Mouse (Mus musculus) lung, embryonic 16.5 days (tissue): ENCODE measurements around the gene Ms4a14. TPM values are rescaled to one million over a fixed set of nuclear protein-coding genes. Genes with fewer than 3 reads are reported as not detected.
"Not testable (repeated sequence)": the region's sequence is repeated elsewhere in the genome, so short reads cannot be mapped to it uniquely, and the experiment has no call there.

ENCODE experiments used
- ATAC-seq: fragments of 200-750 bp; cut with Nextera tagmentation; 2 replicates; pipeline ENCODE4 v1.8.0; 2017; ENCODE audit warnings: low read depth, mild to moderate bottlenecking, moderate library complexity
- H3K27ac ChIP-seq: fragments of 300-500 bp; sonication (generic); 2 replicates; pipeline ENCODE4 v1.5.1; 2014; ENCODE audit warnings: mild to moderate bottlenecking, control low read depth, low read length
- H3K27me3 ChIP-seq: fragments of 300-500 bp; sonication (generic); 2 replicates; pipeline ENCODE4 v1.6.1; 2014; ENCODE audit warnings: low read depth, low read length, mixed read lengths; ENCODE audit not compliant: control insufficient read depth, insufficient read depth
- H3K36me3 ChIP-seq: fragments of 300-500 bp; sonication (generic); 2 replicates; pipeline ENCODE4 v1.6.1; 2014; ENCODE audit warnings: low read length; ENCODE audit not compliant: control insufficient read depth, insufficient read depth
- H3K4me1 ChIP-seq: fragments of 300-500 bp; sonication (generic); replicated peaks from 2 replicates; pipeline ENCODE4 v1.6.1; 2014; ENCODE audit warnings: low read length, mixed read lengths; ENCODE audit not compliant: control insufficient read depth, insufficient read depth
- H3K4me2 ChIP-seq: fragments of 300-500 bp; sonication (generic); 2 replicates; pipeline ENCODE4 v1.6.1; 2014; ENCODE audit warnings: low read depth, low read length, control low read depth
- H3K4me3 ChIP-seq: fragments of 300-500 bp; sonication (generic); 2 replicates; pipeline ENCODE4 v1.5.1; 2014; ENCODE audit warnings: mild to moderate bottlenecking, low read length, control low read depth
- H3K9ac ChIP-seq: fragments of 300-500 bp; sonication (generic); 2 replicates; pipeline ENCODE4 v1.6.1; 2014; ENCODE audit warnings: low read length, control low read depth
- H3K9me3 ChIP-seq: fragments of 300-500 bp; sonication (generic); 2 replicates; pipeline ENCODE4 v1.6.1; 2016; ENCODE audit warnings: low read length; ENCODE audit not compliant: control insufficient read depth
- WGBS: fragments of 180-500 bp; shearing (Covaris S2); extraction: QIAGEN DNeasy Blood & Tissue Kit; methylation state at CpG from one replicate; pipeline ENCODE4 v1.1.7; 2014; 5-methylcytosine and 5-hydroxymethylcytosine counted together
- polyA plus RNA-seq: library from polyadenylated mRNA; unstranded; fragments of >200 nt; fragmentation: Nextera tagmentation; extraction: Ambion mirVana; gene quantifications from 2 replicates; pipeline ENCODE4 v1.2.1, GENCODE M21; 2015

Gene Ms4a14
- polyA plus RNA-seq, 1 experiment from 2014 or later, result 0.09 TPM

DNA sequence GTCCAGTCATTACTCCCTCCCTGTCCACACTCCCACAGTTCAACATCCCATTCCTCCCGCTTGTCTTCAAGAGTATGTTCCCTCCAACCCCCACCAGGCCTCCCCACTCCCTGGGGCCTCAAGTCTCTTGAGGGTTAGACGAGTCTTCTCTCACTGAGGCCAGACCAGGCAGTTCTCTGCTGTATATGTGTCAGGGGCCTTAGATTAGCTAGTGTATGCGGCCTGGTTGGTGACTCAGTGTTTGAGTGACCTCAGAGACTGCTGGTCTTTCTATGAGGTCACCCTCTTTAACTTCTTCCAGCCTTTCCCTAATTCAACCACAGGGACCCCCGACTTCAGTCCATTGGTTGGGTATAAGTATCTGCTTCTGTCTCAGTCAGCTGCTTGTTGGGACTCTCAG lies 47.3 kb downstream of the Ms4a14 start:
- no peak for ATAC-seq
- no peak overlapping the region for H3K4me2 ChIP-seq
- H3K36me3 ChIP-seq, result no peaks in the 10 kb centered on the region
- no peak overlapping the region for H3K27ac ChIP-seq
- H3K27me3 ChIP-seq, result no peaks in the 10 kb centered on the region
- no peaks in the 10 kb centered on the region for H3K4me1 ChIP-seq
- WGBS, result 70% methylated on average over 4 of the region's 4 CpGs
- no peak overlapping the region for H3K9ac ChIP-seq
- no peaks in the 10 kb centered on the region for H3K9me3 ChIP-seq
- no peak overlapping the region for H3K4me3 ChIP-seq

DNA sequence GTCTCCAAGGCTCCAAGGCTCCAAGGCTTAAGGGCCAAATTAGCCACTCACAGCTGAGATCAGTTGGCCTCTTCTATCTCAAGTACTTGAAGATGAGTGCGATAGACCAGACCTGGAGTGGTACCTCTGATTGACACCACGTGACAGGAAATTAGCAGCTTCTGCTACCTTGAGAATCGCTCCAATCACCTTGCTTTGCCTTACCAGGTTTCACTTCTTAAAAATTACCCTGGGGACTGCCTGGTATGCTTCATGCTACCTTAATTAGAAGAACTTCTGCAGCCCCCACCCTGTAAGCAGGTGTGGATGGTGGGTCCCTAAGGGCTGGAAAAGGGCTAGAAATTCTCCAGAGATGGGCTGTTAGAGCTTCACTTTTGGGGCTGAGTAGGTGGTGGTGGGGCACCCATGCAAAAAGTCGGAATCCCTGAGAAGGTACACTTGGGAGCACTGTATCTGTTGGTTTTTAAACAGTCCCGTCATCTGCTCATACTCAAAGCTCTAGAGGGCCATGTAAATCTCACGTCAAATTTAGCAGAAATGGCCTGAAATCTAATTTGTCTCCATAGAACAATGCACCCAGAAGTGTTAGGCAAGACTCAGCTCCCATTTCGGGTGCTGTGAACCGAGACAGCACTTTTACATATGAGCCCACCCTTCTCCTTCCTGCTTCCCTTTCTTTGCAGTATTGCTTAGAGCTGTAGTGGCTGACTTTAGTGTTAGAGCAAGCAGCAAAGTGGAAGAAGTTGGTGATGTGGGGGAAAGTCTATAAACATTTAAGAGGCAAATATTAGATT lies 48.0 kb downstream of the Ms4a14 start, which contains the start of gene Ms4a1:
Gene Ms4a1 (minus strand): TSS at position 190 of the 794 bp plus-strand sequence.
- ATAC-seq, result no peak
- no peak within 1 kb of the TSS for H3K4me3 ChIP-seq
- H3K27me3 ChIP-seq, result no peaks in the 10 kb centered on the region
- WGBS, result 75% methylated on average over 8 of the region's 8 CpGs
- no peaks in the 10 kb centered on the region for H3K36me3 ChIP-seq
- no peak within 1 kb of the TSS for H3K4me2 ChIP-seq
- no peak within 1 kb of the TSS for H3K9ac ChIP-seq
- H3K4me1 ChIP-seq, result no peaks in the 10 kb centered on the region
- no peaks in the 10 kb centered on the region for H3K9me3 ChIP-seq
- H3K27ac ChIP-seq, result no peak within 1 kb of the TSS

DNA sequence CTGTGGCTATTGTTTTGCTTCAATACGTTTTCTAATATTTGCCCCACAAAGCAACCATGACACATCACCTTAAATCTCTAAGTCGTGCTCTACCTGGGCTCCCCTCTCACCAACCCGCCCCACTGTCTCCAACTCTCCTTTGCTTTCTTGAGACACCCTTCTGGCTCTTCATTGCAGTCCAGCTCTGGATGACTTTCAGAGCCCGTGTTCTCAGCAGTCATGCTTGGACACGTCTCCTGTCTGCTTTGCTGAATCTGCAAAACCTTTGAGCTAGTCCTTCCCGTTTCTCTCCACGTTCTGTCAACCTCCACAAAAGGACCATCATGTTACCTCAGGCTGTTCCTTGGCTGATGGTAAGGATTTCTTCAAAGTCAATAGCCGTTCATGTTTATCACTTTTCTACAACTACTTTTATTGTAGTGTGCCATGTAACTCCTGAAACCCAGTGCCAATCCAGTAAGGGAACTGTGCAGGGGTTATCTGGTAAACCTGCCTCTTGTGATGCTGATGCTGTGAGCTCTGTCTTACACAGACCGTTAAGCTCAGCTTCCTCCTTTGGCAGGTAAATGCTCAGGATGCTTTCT lies 49.6 kb downstream of the Ms4a14 start:
- no peak overlapping the region for H3K4me2 ChIP-seq
- no peak overlapping the region for H3K9ac ChIP-seq
- H3K36me3 ChIP-seq, result no peaks in the 10 kb centered on the region
- H3K27ac ChIP-seq, result no peak overlapping the region
- no peak overlapping the region for H3K4me3 ChIP-seq
- 74% methylated on average over 9 of the region's 9 CpGs for WGBS
- H3K9me3 ChIP-seq, result no peaks in the 10 kb centered on the region
- H3K4me1 ChIP-seq, result no peaks in the 10 kb centered on the region
- ATAC-seq, result no peak
- H3K27me3 ChIP-seq, result no peaks in the 10 kb centered on the region

DNA sequence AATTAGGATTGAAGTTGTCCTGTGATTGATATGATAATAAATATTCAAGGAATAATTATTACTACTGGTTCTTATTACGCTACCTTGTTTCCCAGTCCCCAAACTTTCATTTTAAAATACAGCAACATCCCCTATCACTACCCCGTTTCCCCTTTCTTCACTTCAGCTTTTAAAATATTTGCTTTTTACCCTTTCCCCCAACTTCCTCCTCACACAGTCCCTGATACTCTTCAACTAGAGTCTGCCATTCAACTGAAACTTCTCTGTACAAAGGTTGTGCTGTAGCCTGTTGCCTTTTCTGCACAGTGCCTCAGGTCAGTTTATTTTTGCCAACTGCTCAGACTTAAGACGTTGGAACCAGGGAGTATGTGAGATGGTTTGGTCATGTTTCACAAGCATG lies 50.7 kb downstream of the Ms4a14 start:
- no peaks in the 10 kb centered on the region for H3K9me3 ChIP-seq
- H3K36me3 ChIP-seq, result no peaks in the 10 kb centered on the region
- 67% methylated on average over 3 of the region's 3 CpGs for WGBS
- H3K4me2 ChIP-seq, result no peak overlapping the region
- no peak overlapping the region for H3K4me3 ChIP-seq
- H3K27me3 ChIP-seq, result no peaks in the 10 kb centered on the region
- H3K9ac ChIP-seq, result no peak overlapping the region
- H3K27ac ChIP-seq, result no peak overlapping the region
- ATAC-seq, result no peak
- no peaks in the 10 kb centered on the region for H3K4me1 ChIP-seq

DNA sequence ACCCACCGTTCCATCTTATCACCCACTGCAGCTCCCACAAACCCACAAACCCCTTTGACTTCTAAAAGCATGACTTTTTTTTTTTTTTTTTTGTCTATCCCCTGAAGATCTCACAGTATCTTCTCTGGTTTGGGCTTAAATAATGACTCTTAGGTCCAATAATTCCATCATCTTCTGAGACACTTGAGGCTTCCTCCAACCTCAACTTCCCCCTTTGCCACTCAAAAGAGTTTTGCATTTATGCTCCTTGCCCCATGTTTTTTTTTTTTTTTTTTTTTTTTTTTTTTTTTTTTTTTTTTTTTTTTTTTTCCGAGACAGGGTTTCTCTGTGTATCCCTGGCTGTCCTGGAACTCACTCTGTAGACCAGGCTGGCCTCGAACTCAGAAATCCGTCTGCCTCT lies 51.3 kb downstream of the Ms4a14 start:
- H3K27ac ChIP-seq, H3K9ac ChIP-seq, H3K9me3 ChIP-seq, H3K4me2 ChIP-seq, H3K36me3 ChIP-seq, ATAC-seq, H3K4me1 ChIP-seq, H3K27me3 ChIP-seq, H3K4me3 ChIP-seq: not testable (repeated sequence)
- 54% methylated on average over 4 of the region's 4 CpGs for WGBS

DNA sequence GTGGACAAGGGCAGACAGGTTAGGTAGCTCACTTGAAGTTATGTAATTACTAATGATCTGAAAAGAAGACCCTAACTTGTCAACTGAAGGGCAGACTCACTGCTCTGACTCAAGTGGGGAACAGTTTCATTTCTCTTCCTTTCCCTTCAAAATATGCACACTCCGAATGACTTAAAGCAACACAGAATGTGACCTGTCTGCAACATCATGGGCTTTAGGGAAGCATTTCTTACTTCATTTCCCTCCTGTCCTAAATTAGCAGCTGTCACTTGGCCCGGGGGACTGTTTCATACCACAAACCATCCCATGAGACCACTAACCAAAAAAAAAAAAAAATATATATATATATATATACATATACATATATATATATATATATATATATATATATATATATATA lies 52.7 kb downstream of the Ms4a14 start:
- no peaks in the 10 kb centered on the region for H3K36me3 ChIP-seq
- no peaks in the 10 kb centered on the region for H3K9me3 ChIP-seq
- 88% methylated on average over 2 of the region's 2 CpGs for WGBS
- no peak overlapping the region for H3K4me2 ChIP-seq
- ATAC-seq, result no peak
- no peak overlapping the region for H3K9ac ChIP-seq
- H3K27me3 ChIP-seq, result no peaks in the 10 kb centered on the region
- H3K27ac ChIP-seq, result no peak overlapping the region
- H3K4me3 ChIP-seq, result no peak overlapping the region
- no peaks in the 10 kb centered on the region for H3K4me1 ChIP-seq

Other genes with a start within 250 kb of the Ms4a14 start
- gene Ms4a8a, start 233.4 kb downstream of the Ms4a14 start, polyA plus RNA-seq, result 0.33 TPM in 1 of 2 replicates, not detected in the other
- gene 1700017D01Rik, start 183.6 kb downstream of the Ms4a14 start, polyA plus RNA-seq, result not detected in 2 replicates
- not detected in 2 replicates for gene 1700025F22Rik, start 149.1 kb downstream of the Ms4a14 start, polyA plus RNA-seq
- gene Ms4a13, start 117.7 kb downstream of the Ms4a14 start, polyA plus RNA-seq, result not detected in 2 replicates
- not detected in 2 replicates for gene Ms4a12, start 82.0 kb downstream of the Ms4a14 start, polyA plus RNA-seq
- not detected in 2 replicates for gene Ms4a1, start 48.2 kb downstream of the Ms4a14 start, polyA plus RNA-seq
- not detected in 2 replicates for gene Ms4a5, start 30.6 kb downstream of the Ms4a14 start, polyA plus RNA-seq
- gene Ms4a7, start 21.7 kb upstream of the Ms4a14 start, polyA plus RNA-seq, result 3.3 and 3.6 TPM in 2 replicates
- 6.1 and 6.7 TPM in 2 replicates for gene Ms4a4a, start 61.1 kb upstream of the Ms4a14 start, polyA plus RNA-seq
- 0.62 and 0.78 TPM in 2 replicates for gene Ms4a4c, start 90.3 kb upstream of the Ms4a14 start, polyA plus RNA-seq
- gene Ms4a4b, start 129.1 kb upstream of the Ms4a14 start, polyA plus RNA-seq, result 0.30 and 0.38 TPM in 2 replicates
- gene Ms4a6c, start 154.9 kb upstream of the Ms4a14 start, polyA plus RNA-seq, result 7.4 and 8.3 TPM in 2 replicates
- not detected in 2 replicates for gene Gm8369, start 171.5 kb upstream of the Ms4a14 start, polyA plus RNA-seq
- gene Ms4a6b, start 202.1 kb upstream of the Ms4a14 start, polyA plus RNA-seq, result 5.5 and 5.6 TPM in 2 replicates
- gene Ms4a4d, start 222.3 kb upstream of the Ms4a14 start, polyA plus RNA-seq, result 2.1 and 2.7 TPM in 2 replicates